Mouse (Mus musculus) MEL-GATA-1-ER (cell line): Measurements from ENCODE around the gene Gm9046.
"Not testable (repeated sequence)": the region's sequence is repeated elsewhere in the genome, so short reads cannot be mapped to it uniquely, and the experiment has no call there.

Experiments used
- DNase-seq: peaks from one replicate; pipeline ENCODE4 v3.0.0-alpha.2; 2012; ENCODE audit warnings: low read depth; ENCODE audit errors: extremely low read depth

Gm9046 gene

GRCm38 (mm10) chr10:118343155-118343554 is at the start of gene Gm9046:
Gm9046 (minus strand) TSS chr10:118343255.
- not testable (repeated sequence) for DNase-seq

GRCm38 (mm10) chr10:118370443-118370842 is 27.4 kb upstream of the Gm9046 start:
- DNase-seq: peak; percentile 66

GRCm38 (mm10) chr10:118369518-118369917 is 26.5 kb upstream of the Gm9046 start:
- no peak for DNase-seq

GRCm38 (mm10) chr10:118354005-118354404 is 10.9 kb upstream of the Gm9046 start, which contains the start of gene Gm9049:
Gm9049 (minus strand) TSS chr10:118354105.
- DNase-seq: not testable (repeated sequence)

GRCm38 (mm10) chr10:118348579-118348978 is 5.5 kb upstream of the Gm9046 start, which contains the start of gene Gm9048:
Gm9048 (minus strand) TSS chr10:118348679.
- not testable (repeated sequence) for DNase-seq

- not testable (repeated sequence) for DNase-seq
Measured at GRCm38 (mm10) chr10:118337731-118338130, 5.3 kb downstream of the Gm9046 start, which contains the start of gene Gm9045. Gm9045 (minus strand) TSS chr10:118337831.

GRCm38 (mm10) chr10:118332308-118332707 is 10.7 kb downstream of the Gm9046 start, which contains the start of gene Gm9044:
Gm9044 (minus strand) TSS chr10:118332408.
- not testable (repeated sequence) for DNase-seq

GRCm38 (mm10) chr10:118326869-118327268 is 16.2 kb downstream of the Gm9046 start, which contains the start of gene Gm9040:
Gm9040 (minus strand) TSS chr10:118326969.
- DNase-seq: not testable (repeated sequence)

GRCm38 (mm10) chr10:118319024-118319423 is 24.0 kb downstream of the Gm9046 start:
- no peak for DNase-seq

GRCm38 (mm10) chr10:118302133-118302532 is 40.9 kb downstream of the Gm9046 start:
- not testable (repeated sequence) for DNase-seq

GRCm38 (mm10) chr10:118294938-118295337 is 48.1 kb downstream of the Gm9046 start, which contains the start of gene Iltifb:
Iltifb (minus strand) TSS chr10:118295038.
- DNase-seq: no peak
